Mouse (Mus musculus) 416B (cell line): ENCODE data around the gene Olfr1335.
"Not testable (repeated sequence)": the region's sequence is repeated elsewhere in the genome, so short reads cannot be mapped to it uniquely, and the experiment has no call there.

Experiments used
- DNase-seq: peaks from one replicate; pipeline ENCODE4 v3.0.0; 2011; ENCODE audit warnings: low read depth

The Olfr1335 gene

GRCm38 (mm10) chr4:118809844-118810243, at the start of gene Olfr1335:
Olfr1335 (minus strand) TSS chr4:118809944.
- DNase-seq: no peak

GRCm38 (mm10) chr4:118836179-118836578, 26.4 kb upstream of the Olfr1335 start, which contains the start of gene Olfr1333:
Olfr1333 (minus strand) TSS chr4:118836279.
- no peak for DNase-seq

DNA sequence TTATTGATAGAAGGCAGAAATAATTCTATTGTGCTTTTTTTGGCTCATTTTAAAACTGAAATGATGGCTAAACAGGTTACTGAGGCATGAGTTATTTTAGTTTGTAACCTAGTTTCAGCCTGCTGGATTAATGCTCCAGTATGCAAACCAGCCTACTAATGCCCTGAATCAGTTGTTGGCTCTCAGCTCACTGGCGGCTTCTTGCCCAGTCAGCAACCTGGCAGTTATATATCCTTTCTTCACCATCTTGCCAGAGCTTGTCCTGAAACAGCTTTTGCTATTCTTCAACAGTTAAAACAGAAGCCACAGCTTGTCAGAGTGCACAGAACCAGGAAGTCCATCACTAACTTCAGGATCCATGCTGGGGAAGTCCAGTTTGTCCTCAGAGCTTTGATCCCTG, 9.2 kb upstream of the Olfr1335 start:
- DNase-seq: no peak

DNA sequence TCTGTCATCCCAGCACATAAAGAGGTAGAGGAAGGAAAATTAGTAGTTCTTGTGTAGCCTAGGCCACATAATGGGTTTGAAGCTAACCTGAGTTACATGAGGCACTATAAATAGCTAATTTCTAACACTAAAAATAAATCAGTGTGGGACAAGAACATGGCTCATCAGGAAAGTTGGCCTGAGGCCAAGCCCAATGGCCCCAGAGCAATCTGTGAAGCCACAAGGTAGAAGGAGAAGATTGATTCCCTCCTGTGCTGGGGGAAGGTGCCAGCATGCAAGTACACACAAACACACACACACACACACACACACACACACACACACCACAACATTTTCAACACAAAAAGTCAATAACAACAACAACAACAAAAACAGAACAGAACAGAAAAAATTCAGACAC, 16.9 kb downstream of the Olfr1335 start:
- not testable (repeated sequence) for DNase-seq

DNA sequence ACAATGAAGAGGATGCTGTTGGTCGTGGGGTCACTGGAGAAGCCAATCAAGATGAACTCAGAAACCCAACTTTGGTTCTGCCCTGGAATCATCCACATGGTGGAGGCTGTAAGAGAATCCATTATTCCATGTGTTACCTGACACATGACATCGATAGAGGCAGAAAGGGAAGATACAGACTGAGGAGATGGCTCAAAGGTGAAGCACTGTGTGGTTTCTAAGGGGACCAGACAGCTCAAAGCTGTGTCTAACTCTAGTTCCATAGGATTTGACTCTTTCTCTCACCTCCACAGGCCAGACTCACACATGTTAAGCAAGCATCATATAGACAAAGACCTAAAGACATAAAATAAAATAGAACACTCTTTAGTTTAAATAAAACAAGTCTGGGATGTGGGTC, 27.3 kb downstream of the Olfr1335 start, which contains the start of gene Olfr1337:
TSS of gene Olfr1337 (minus strand) at position 101 of the 400 bp plus-strand sequence.
- DNase-seq: no peak
